Mouse (Mus musculus) liver, adult 2 months (tissue): Measurements from ENCODE around the gene Tchp.

Experiments used
- CTCF ChIP-seq: fragments of 200-500 bp; IDR thresholded peaks from 2 replicates; pipeline ENCODE4 v1.5.1; 2011; ENCODE audit warnings: low read depth, low read length, control low read depth
- POLR2A ChIP-seq: fragments of 200-500 bp; IDR thresholded peaks from 2 replicates; pipeline ENCODE4 v1.6.1; 2011; ENCODE audit warnings: low read length, control low read depth; ENCODE audit not compliant: insufficient read depth; ENCODE audit errors: extremely low read depth

GRCm38 (mm10) chr5:114737090-114737887 is 29.7 kb downstream of the Tchp start:
- TF ChIP-seq CTCF (no peak), POLR2A (no peak)
